Mouse (Mus musculus): Measurements from ENCODE around the gene Ctnna2.

Ctnna2 gene

DNA sequence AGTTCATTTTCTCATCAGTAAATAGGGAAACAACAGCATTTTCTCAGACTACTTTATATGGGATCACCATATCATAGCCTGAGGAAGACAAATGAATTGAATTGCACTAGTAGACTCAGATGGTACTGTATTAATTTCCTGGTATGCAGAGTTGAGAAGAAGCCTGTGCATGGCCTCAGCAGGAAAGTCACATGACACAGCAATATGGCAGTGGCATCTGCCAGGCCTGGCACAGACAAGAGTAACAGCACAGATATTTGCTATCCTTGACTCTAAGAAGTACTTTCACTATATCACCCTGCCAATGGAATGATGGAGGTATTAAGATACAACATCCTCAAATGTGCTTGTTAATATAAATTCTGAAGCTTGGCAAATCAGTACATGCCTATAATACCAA lies 553.8 kb downstream of the Ctnna2 start:
- no peak for DNase-seq (ENCODE audit: low spot score)

DNA sequence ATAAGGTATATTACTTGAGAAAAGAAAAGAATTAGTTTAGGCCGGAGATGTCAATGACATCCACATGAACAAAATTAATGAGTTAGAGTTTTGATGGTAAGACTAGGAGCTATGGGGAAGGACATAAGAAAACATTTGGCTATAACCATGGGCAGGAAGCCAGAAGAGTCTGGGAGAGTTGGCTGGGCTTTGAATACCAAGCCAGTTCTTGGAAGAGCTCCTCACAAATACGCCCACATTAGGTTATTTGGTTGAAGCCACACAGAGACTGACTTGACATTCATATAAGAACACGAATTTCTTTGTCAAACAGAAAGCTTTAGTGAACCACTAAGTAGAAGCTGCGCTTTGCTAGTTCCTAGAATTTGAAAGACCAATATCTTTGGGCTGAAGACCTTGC lies 554.7 kb downstream of the Ctnna2 start:
- no peak for DNase-seq (ENCODE audit: low spot score)

DNA sequence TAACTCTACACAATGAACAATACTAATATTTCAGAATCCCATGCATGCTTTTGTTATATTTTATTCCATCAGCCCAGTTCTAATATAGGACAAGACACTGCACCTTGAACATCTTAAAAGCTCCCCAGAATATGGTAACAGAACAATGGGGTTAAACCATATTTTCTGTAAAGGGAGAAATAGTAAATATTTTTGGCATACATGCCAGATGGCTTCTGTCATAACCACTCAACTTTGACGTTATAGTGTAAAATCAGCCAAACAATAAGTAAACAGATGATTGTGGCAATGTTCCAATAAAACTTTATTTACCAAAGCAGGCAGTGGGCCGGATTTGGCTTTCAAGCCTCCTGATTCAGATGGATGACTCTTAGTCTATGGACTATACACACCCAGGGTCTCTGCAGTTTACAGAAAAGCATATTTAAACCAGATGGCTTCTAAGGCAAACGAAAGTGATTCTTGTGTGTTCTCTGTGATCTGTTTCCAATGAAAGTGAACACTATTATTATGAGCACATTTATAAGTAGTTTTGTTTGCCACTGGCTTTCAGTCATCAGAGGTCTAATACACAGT lies 557.8 kb downstream of the Ctnna2 start:
- no peak for DNase-seq (ENCODE audit: low spot score)

DNA sequence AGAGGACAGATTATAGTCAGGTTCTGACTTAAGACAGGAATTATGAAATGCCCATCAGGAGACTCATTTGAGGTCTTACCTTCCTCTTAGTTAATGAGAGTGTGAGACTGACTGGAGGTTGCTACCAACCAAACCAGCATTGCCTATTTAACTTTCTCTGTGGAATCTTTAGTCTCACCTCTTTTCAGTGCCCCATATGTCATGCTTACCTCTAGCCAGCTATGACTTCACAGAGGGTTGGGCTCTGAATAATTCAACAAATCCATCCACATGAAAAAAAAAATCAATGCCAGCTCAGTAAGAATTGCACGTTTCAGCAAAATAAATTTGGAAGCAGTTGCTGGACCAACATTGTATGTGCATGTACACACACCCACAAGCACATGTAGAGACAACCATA lies 562.5 kb downstream of the Ctnna2 start:
- DNase-seq (ENCODE audit: low spot score): no peak

GRCm38 (mm10) chr6:77413530-77413929 lies 566.0 kb downstream of the Ctnna2 start:
- DNase-seq (ENCODE audit: low spot score): no peak

DNA sequence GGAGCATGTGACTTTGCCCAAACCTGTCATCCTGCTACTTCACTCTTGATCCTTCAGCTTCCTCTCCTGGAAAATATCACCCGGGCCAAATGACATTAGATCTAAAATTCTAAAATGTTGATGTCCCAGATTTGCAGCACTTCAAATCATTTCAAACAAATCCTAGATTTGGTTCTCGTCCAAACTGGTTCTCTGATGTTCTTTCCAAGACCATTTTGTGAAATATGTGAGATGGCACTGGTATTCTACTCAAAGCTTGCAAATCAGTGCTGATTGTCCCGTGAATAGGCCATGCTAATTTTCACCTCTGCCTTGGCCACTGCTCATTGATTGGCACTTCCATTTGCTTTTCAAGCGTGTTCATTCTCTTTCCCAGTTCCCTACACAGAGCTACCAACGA lies 571.0 kb downstream of the Ctnna2 start:
- no peak for DNase-seq (ENCODE audit: low spot score)

DNA sequence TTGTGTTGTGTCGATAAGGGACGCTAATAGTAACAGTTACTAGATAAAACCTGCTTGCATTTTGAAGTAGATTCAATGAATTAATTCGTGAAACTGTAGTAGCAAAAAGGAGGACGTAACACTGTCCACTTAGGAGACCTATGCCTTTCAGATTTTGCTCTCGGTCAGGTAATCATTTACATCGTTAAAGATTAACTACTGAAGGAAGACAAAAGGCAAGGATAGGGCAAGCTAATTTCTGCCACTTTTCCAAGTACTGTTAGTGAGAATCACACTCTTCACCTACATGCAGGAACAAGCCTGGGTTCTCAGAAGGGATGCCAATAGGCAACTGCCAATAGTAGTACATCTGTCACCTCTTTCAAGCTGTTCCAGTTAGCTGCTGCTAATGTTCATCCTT lies 578.7 kb downstream of the Ctnna2 start:
- no peak for DNase-seq (ENCODE audit: low spot score)

- no peak for DNase-seq (ENCODE audit: low spot score)
These were observed 587.8 kb downstream of the Ctnna2 start for GRCm38 (mm10) chr6:77391663-77392062.

DNA sequence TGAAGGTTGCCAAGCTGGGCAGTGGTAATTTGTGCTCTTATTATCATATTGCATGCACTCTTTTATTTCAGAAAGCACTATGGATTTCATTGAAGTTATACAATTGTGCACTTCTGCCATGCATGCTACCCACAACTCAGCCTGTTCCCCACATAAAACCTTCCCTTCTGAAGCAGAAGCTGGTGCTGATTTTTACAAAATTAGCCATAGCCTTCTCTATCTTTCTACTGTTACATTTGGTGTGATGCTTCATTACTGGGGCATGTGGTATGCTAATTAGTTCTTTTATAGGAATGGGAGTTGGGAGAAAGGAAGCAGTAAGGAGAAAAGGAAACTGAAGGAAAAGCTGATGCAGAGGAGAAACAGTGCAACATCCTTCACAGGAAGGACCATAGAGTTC lies 598.2 kb downstream of the Ctnna2 start:
- no peak for DNase-seq (ENCODE audit: low spot score)

- no peak for DNase-seq (ENCODE audit: low spot score)
These were observed 606.4 kb downstream of the Ctnna2 start for GRCm38 (mm10) chr6:77373132-77373531.

- no peak for DNase-seq (ENCODE audit: low spot score)
These were observed 608.4 kb downstream of the Ctnna2 start for GRCm38 (mm10) chr6:77371147-77371546.

- no peak for DNase-seq (ENCODE audit: low spot score)
These were observed 621.0 kb downstream of the Ctnna2 start for GRCm38 (mm10) chr6:77358471-77358837.

GRCm38 (mm10) chr6:77357748-77358470 lies 621.6 kb downstream of the Ctnna2 start:
- no peak for DNase-seq (ENCODE audit: low spot score)

DNA sequence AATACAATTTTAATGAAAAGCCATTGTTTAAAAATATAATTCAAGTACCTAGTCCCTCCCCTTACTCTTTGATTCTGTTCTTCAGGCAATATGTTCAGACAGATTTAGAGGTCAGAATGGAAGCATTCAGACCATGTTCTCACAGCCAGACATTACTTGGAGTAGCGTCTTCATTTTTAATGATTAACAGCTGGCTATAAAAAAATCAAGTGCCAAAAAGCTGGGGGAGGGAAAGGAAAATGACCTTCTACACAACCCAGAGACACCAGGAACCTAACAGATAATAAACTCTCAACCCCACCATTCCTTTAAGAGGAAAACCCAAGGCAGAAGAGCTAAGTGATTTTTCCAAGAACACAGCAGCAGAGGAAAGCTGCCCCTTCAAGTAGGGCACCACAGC lies 624.7 kb downstream of the Ctnna2 start:
- no peak for DNase-seq (ENCODE audit: low spot score)

- DNase-seq (ENCODE audit: low spot score): no peak
These were observed 635.7 kb downstream of the Ctnna2 start for GRCm38 (mm10) chr6:77343781-77344180.

GRCm38 (mm10) chr6:77335537-77335936 lies 644.0 kb downstream of the Ctnna2 start:
- no peak for DNase-seq (ENCODE audit: low spot score)

DNA sequence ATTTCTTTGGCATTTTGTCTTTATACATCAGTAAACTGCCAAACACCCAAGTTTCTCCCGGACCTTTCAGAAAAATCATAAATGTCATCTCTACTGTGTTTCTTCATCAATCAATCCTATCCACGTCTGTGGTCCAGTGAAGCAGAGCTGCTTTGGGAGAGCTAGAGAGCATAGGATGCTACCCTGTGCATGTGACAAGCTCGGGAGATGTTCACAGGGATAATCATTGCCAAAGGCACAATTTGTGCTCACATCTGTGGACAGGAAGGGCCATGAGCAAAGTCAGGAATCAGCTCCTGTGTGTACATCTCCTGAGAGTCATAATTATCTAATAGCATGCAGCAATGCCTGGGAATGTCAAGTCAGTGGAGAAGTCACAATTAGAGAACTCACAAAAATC lies 654.8 kb downstream of the Ctnna2 start:
- DNase-seq (ENCODE audit: low spot score): no peak

GRCm38 (mm10) chr6:77324327-77324726 lies 655.2 kb downstream of the Ctnna2 start:
- DNase-seq (ENCODE audit: low spot score): no peak

- no peak for DNase-seq (ENCODE audit: low spot score)
These were observed 672.7 kb downstream of the Ctnna2 start for GRCm38 (mm10) chr6:77306796-77307195.

GRCm38 (mm10) chr6:77301305-77301704 lies 678.2 kb downstream of the Ctnna2 start:
- DNase-seq (ENCODE audit: low spot score): no peak

DNA sequence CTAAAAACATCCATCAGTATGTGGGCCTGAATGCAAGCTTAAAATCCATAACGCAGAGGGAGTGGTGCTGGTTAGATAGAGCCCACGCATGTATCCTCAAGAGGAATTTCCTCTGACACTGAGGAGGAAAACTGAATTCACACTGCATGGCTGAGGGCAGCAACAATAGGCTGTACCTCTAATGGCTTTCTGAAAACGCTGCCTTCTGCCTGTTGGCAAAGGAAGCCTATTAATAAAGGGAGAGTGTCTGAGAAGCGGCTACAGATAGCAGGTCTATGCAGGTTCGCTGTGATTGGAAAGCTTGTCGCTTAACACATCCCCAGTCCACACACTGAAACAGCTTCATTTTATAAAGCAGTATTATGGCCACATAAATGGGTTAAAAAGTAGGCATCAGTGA lies 688.1 kb downstream of the Ctnna2 start:
- no peak for DNase-seq (ENCODE audit: low spot score)

GRCm38 (mm10) chr6:77288402-77288801 lies 691.1 kb downstream of the Ctnna2 start:
- DNase-seq (ENCODE audit: low spot score): no peak

DNA sequence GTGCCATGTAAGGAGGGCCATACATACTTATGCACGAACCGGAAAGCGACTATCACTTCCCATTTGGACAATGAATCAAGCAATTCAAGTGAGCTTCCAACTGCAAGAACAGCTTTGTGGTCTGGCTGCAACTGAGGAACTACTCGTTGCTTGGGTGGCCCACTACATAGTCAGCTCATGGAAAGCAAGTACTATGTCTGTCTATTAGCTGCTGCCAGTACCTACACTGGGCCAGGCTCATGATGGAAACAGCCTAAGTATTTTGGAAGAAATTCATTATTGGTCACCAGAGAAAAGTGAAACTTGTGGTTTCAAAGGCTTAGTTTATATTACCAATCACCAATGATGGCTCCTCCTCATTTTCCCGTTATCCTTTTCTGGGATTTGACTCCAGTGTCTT lies 693.2 kb downstream of the Ctnna2 start:
- DNase-seq (ENCODE audit: low spot score): no peak

DNA sequence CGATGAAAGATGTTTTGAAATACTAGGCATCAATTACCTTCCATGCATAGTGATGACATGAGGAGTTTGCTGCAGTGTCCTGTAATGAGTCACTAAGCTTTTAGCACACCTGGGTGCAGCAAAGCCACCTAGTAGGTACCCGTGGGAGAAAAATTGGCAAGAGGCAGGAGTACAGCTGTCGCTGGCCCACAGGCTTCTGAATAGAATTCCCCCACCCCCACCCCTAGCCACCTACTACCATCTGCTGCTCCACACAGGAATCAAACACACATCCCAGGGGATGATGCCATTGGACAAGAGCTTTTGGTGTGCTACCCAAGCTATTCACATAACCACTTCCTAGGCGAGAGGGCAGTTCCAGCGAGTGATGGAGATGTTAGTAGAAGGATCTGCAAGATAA lies 700.7 kb downstream of the Ctnna2 start:
- no peak for DNase-seq (ENCODE audit: low spot score)
